Mouse (Mus musculus): ENCODE data around the gene Lmln.
"Not testable (repeated sequence)": the region's sequence is repeated elsewhere in the genome, so short reads cannot be mapped to it uniquely, and the experiment has no call there.

The Lmln gene

GRCm38 (mm10) chr16:33056786-33057185 lies 5.5 kb upstream of the Lmln start:
- DNase-seq (ENCODE audit: extremely low spot score, low spot score), result no peak

- DNase-seq (ENCODE audit: extremely low spot score, low spot score), result no peak
Measured at GRCm38 (mm10) chr16:33058033-33058432, 4.3 kb upstream of the Lmln start.

GRCm38 (mm10) chr16:33058656-33059055 lies 3.7 kb upstream of the Lmln start:
- DNase-seq (ENCODE audit: extremely low spot score, low spot score), result not testable (repeated sequence)

- no peak for DNase-seq (ENCODE audit: extremely low spot score, low spot score)
Measured at GRCm38 (mm10) chr16:33059471-33059870, 2.9 kb upstream of the Lmln start.

GRCm38 (mm10) chr16:33060926-33061325 lies 1.4 kb upstream of the Lmln start:
- no peak for DNase-seq (ENCODE audit: extremely low spot score, low spot score)

GRCm38 (mm10) chr16:33061400-33061799 lies 921 bp upstream of the Lmln start:
- no peak for DNase-seq (ENCODE audit: extremely low spot score, low spot score)

- DNase-seq (ENCODE audit: extremely low spot score, low spot score), result no peak
Measured at GRCm38 (mm10) chr16:33062682-33063131, 386 bp downstream of the Lmln start.

GRCm38 (mm10) chr16:33063267-33063666 lies 946 bp downstream of the Lmln start:
- no peak for DNase-seq (ENCODE audit: extremely low spot score, low spot score)

GRCm38 (mm10) chr16:33064636-33065035 lies 2.3 kb downstream of the Lmln start:
- no peak for DNase-seq (ENCODE audit: extremely low spot score, low spot score)

- DNase-seq (ENCODE audit: extremely low spot score, low spot score), result no peak
Measured at GRCm38 (mm10) chr16:33070928-33071327, 8.6 kb downstream of the Lmln start.

GRCm38 (mm10) chr16:33072871-33073557 lies 10.7 kb downstream of the Lmln start:
- DNase-seq (ENCODE audit: extremely low spot score, low spot score), result no peak

- DNase-seq (ENCODE audit: extremely low spot score, low spot score), result no peak
Measured at GRCm38 (mm10) chr16:33074967-33075366, 12.6 kb downstream of the Lmln start.

GRCm38 (mm10) chr16:33076078-33076477 lies 13.8 kb downstream of the Lmln start:
- no peak for DNase-seq (ENCODE audit: extremely low spot score, low spot score)

GRCm38 (mm10) chr16:33077069-33077627 lies 14.8 kb downstream of the Lmln start:
- no peak for DNase-seq (ENCODE audit: extremely low spot score, low spot score)

- no peak for DNase-seq (ENCODE audit: extremely low spot score, low spot score)
Measured at GRCm38 (mm10) chr16:33080063-33080462, 17.7 kb downstream of the Lmln start.

- DNase-seq (ENCODE audit: extremely low spot score, low spot score), result no peak
Measured at GRCm38 (mm10) chr16:33082951-33083350, 20.6 kb downstream of the Lmln start.

- no peak for DNase-seq (ENCODE audit: extremely low spot score, low spot score)
Measured at GRCm38 (mm10) chr16:33083996-33084395, 21.7 kb downstream of the Lmln start.

- no peak for DNase-seq (ENCODE audit: extremely low spot score, low spot score)
Measured at GRCm38 (mm10) chr16:33085666-33086065, 23.3 kb downstream of the Lmln start.

- DNase-seq (ENCODE audit: extremely low spot score, low spot score), result no peak
Measured at GRCm38 (mm10) chr16:33113726-33114125, 51.4 kb downstream of the Lmln start.

GRCm38 (mm10) chr16:33123373-33123772 lies 61.1 kb downstream of the Lmln start:
- no peak for DNase-seq (ENCODE audit: extremely low spot score, low spot score)

GRCm38 (mm10) chr16:33123938-33124820 lies 61.9 kb downstream of the Lmln start:
- no peak for DNase-seq (ENCODE audit: extremely low spot score, low spot score)

GRCm38 (mm10) chr16:33127052-33127451 lies 64.7 kb downstream of the Lmln start:
- no peak for DNase-seq (ENCODE audit: extremely low spot score, low spot score)

Data from neural tube, embryonic 10.5 days (tissue).